Mouse (Mus musculus) myocyte (in vitro differentiated cells): ENCODE measurements around the gene March5.

Experiments
- CEBPB ChIP-seq: IDR thresholded peaks from 2 replicates; pipeline ENCODE4 v1.6.1; 2011; ENCODE audit warnings: mild to moderate bottlenecking, moderate library complexity; ENCODE audit not compliant: poor library complexity, insufficient read depth, severe bottlenecking
- E2F4 ChIP-seq: IDR thresholded peaks from one replicate; pipeline ENCODE4 v1.6.1; 2011; ENCODE audit warnings: mild to moderate bottlenecking, control low read depth, moderate library complexity; ENCODE audit not compliant: insufficient read depth
- MAX ChIP-seq: IDR thresholded peaks from one replicate; pipeline ENCODE4 v1.6.1; 2011; ENCODE audit warnings: low read depth, mild to moderate bottlenecking, control low read depth
- MYOD1 ChIP-seq, 3 experiments: IDR thresholded peaks; one replicate each; pipeline ENCODE4 v1.6.1; 2011; ENCODE audit warnings: control low read depth in 2 of 3, low read depth in 2 of 3, mild to moderate bottlenecking in 2 of 3, moderate library complexity in 1 of 3; ENCODE audit not compliant: insufficient read length in 2 of 3, control insufficient read depth in 1 of 3
- MYOG ChIP-seq, 3 experiments: IDR thresholded peaks; one replicate each; pipeline ENCODE4 v1.6.1; 2011; ENCODE audit warnings: control low read depth in 2 of 3, low read depth in 2 of 3, mild to moderate bottlenecking in 2 of 3; ENCODE audit not compliant: insufficient read length in 2 of 3, control insufficient read depth in 1 of 3, insufficient read depth in 1 of 3
- POLR2A ChIP-seq: IDR thresholded peaks from one replicate; pipeline ENCODE4 v1.6.1; 2011; ENCODE audit warnings: low read depth, mild to moderate bottlenecking, control low read depth, moderate library complexity; ENCODE audit not compliant: insufficient read length
- POLR2AphosphoS2 ChIP-seq: IDR thresholded peaks from one replicate; pipeline ENCODE4 v1.6.1; 2011; ENCODE audit warnings: low read depth, control low read depth; ENCODE audit not compliant: insufficient read length
- TCF12 ChIP-seq: IDR thresholded peaks from one replicate; pipeline ENCODE4 v1.6.1; 2011; ENCODE audit warnings: mild to moderate bottlenecking, control low read depth; ENCODE audit not compliant: poor library complexity, insufficient read depth, severe bottlenecking
- TCF3 ChIP-seq: IDR thresholded peaks from one replicate; pipeline ENCODE4 v1.6.1; 2011; ENCODE audit warnings: low read depth, control low read depth; ENCODE audit not compliant: insufficient read length
- USF1 ChIP-seq: IDR thresholded peaks from one replicate; pipeline ENCODE4 v1.6.1; 2011; ENCODE audit warnings: low read depth, mild to moderate bottlenecking, control low read depth, moderate library complexity

- no peak for TF ChIP-seq MAX
- TF ChIP-seq USF1 = no peak
- TF ChIP-seq TCF3 = no peak
- no peak for TF ChIP-seq POLR2A
- no peak for TF ChIP-seq MYOD1 (IDR thresholded peaks at IDR 0.05; ENCODE audit: control insufficient read depth in 1 of 3, insufficient read length in 2 of 3, low read depth in 2 of 3)
- no peak for TF ChIP-seq E2F4
- no peak for TF ChIP-seq TCF12
- TF ChIP-seq MYOG (IDR thresholded peaks at IDR 0.05; ENCODE audit: control insufficient read depth in 1 of 3, insufficient read depth in 1 of 3, insufficient read length in 2 of 3, low read depth in 2 of 3) = no peak
- TF ChIP-seq POLR2AphosphoS2 = no peak
- no peak for TF ChIP-seq CEBPB
Measured at GRCm38 (mm10) chr19:37238651-37239050, 31.3 kb downstream of the March5 start.
